Mouse (Mus musculus): ENCODE results near the gene Arl6ip5. TPM values are rescaled to one million over a fixed set of nuclear protein-coding genes. Genes with fewer than 3 reads are reported as not detected.

Arl6ip5 gene
- polyA plus RNA-seq, 2 experiments, result 17.1 to 25.6 TPM

- Histone ChIP-seq H3K27ac (no peak overlapping the region; the same call in 1 of the 2 replicates), H3K4me2 (ENCODE audit: low read depth) (peak overlapping the region; percentile 44), H3K9ac (replicated peaks) (no peak overlapping the region), H3K4me3 (ENCODE audit: insufficient read depth in 1 of 2, low read depth in 2 of 2, low read length in 2 of 2) (no peak overlapping the region), H3K9me3 (ENCODE audit: control insufficient read depth, low read length) (no peaks in the 10 kb centered on the region), H3K4me1 (replicated peaks; ENCODE audit: control insufficient read depth in 2 of 2, insufficient read depth in 2 of 2, low read length in 1 of 2) (peaks cover 10 to 29% of the 10 kb centered on the region in 2 experiments), H3K36me3 (replicated peaks; ENCODE audit: control insufficient read depth, insufficient read depth, low read depth) (no peaks in the 10 kb centered on the region; the same call in 1 of the 2 replicates), H3K27me3 (ENCODE audit: control insufficient read depth, insufficient read depth, low read length) (no peaks in the 10 kb centered on the region)
- DNase-seq (ENCODE audit: low read depth in 3 of 3, low spot score in 3 of 3) (no peak), ATAC-seq (ENCODE audit: insufficient read depth) (peak; percentile 61; the same call in 1 of the 2 replicates)
- TF ChIP-seq EP300 (IDR thresholded peaks at IDR 0.05; ENCODE audit: low read depth), result no peak
- TF ChIP-seq CTCF (IDR thresholded peaks at IDR 0.05; ENCODE audit: low read depth), result no peak
- WGBS (ENCODE audit: insufficient replicate concordance), result 9% methylated on average over 5 of the region's 5 CpGs
Observed at GRCm38 (mm10) chr6:97222931-97223467, 12.5 kb downstream of the Arl6ip5 start.

- H3K4me1 ChIP-seq (replicated peaks; ENCODE audit: control insufficient read depth in 2 of 2, insufficient read depth in 2 of 2, low read length in 1 of 2), result peaks cover 10 to 29% of the 10 kb centered on the region in 2 experiments
- DNase-seq (ENCODE audit: low read depth in 3 of 3, low spot score in 3 of 3) (no peak), ATAC-seq (ENCODE audit: insufficient read depth) (no peak)
- H3K9ac ChIP-seq (replicated peaks), result no peak overlapping the region
- WGBS (ENCODE audit: insufficient replicate concordance), result 52% methylated on average over 4 of the region's 4 CpGs
- H3K4me3 ChIP-seq (ENCODE audit: insufficient read depth in 1 of 2, low read depth in 2 of 2, low read length in 2 of 2), result no peak overlapping the region
- H3K4me2 ChIP-seq (ENCODE audit: low read depth), result no peak overlapping the region
- H3K27ac ChIP-seq, result no peak overlapping the region
- no peaks in the 10 kb centered on the region for H3K27me3 ChIP-seq (ENCODE audit: control insufficient read depth, insufficient read depth, low read length)
- no peaks in the 10 kb centered on the region for H3K9me3 ChIP-seq (ENCODE audit: control insufficient read depth, low read length)
- no peak for TF ChIP-seq CTCF (IDR thresholded peaks at IDR 0.05; ENCODE audit: low read depth)
- no peak for TF ChIP-seq EP300 (IDR thresholded peaks at IDR 0.05; ENCODE audit: low read depth)
- H3K36me3 ChIP-seq (replicated peaks; ENCODE audit: control insufficient read depth, insufficient read depth, low read depth), result no peaks in the 10 kb centered on the region; the same call in 1 of the 2 replicates
Observed at GRCm38 (mm10) chr6:97223566-97223965, 13.1 kb downstream of the Arl6ip5 start.

- Histone ChIP-seq H3K27me3 (ENCODE audit: control insufficient read depth, insufficient read depth, low read length) (no peaks in the 10 kb centered on the region), H3K9ac (replicated peaks) (no peak overlapping the region), H3K4me2 (ENCODE audit: low read depth) (no peak overlapping the region), H3K4me3 (ENCODE audit: insufficient read depth in 1 of 2, low read depth in 2 of 2, low read length in 2 of 2) (no peak overlapping the region), H3K4me1 (replicated peaks; ENCODE audit: control insufficient read depth in 2 of 2, insufficient read depth in 2 of 2, low read length in 1 of 2) (peaks cover 10 to 27% of the 10 kb centered on the region in 2 experiments), H3K9me3 (ENCODE audit: control insufficient read depth, low read length) (no peaks in the 10 kb centered on the region), H3K27ac (no peak overlapping the region), H3K36me3 (replicated peaks; ENCODE audit: control insufficient read depth, insufficient read depth, low read depth) (no peaks in the 10 kb centered on the region; the same call in 1 of the 2 replicates)
- ATAC-seq (ENCODE audit: insufficient read depth) (no peak), DNase-seq (ENCODE audit: low read depth in 3 of 3, low spot score in 3 of 3) (no peak)
- TF ChIP-seq EP300 (IDR thresholded peaks at IDR 0.05; ENCODE audit: low read depth), result no peak
- TF ChIP-seq CTCF (IDR thresholded peaks at IDR 0.05; ENCODE audit: low read depth), result no peak
- 79% methylated on average over 8 of the region's 8 CpGs for WGBS (ENCODE audit: insufficient replicate concordance)
Observed at GRCm38 (mm10) chr6:97224505-97224904, 14.0 kb downstream of the Arl6ip5 start.

GRCm38 (mm10) chr6:97226083-97226491 lies 15.6 kb downstream of the Arl6ip5 start:
- TF ChIP-seq CTCF (IDR thresholded peaks at IDR 0.05; ENCODE audit: low read depth) (no peak), EP300 (IDR thresholded peaks at IDR 0.05; ENCODE audit: low read depth) (no peak)
- ATAC-seq (ENCODE audit: insufficient read depth) (no peak), DNase-seq (ENCODE audit: low read depth in 3 of 3, low spot score in 3 of 3) (no peak)
- Histone ChIP-seq H3K27me3 (ENCODE audit: control insufficient read depth, insufficient read depth, low read length) (no peaks in the 10 kb centered on the region), H3K27ac (no peak overlapping the region), H3K9me3 (ENCODE audit: control insufficient read depth, low read length) (no peaks in the 10 kb centered on the region), H3K36me3 (replicated peaks; ENCODE audit: control insufficient read depth, insufficient read depth, low read depth) (peaks cover 6% of the 10 kb centered on the region), H3K4me2 (ENCODE audit: low read depth) (no peak overlapping the region), H3K4me3 (ENCODE audit: insufficient read depth in 1 of 2, low read depth in 2 of 2, low read length in 2 of 2) (no peak overlapping the region), H3K9ac (replicated peaks) (no peak overlapping the region), H3K4me1 (replicated peaks; ENCODE audit: control insufficient read depth in 2 of 2, insufficient read depth in 2 of 2, low read length in 1 of 2) (peaks cover 10 to 23% of the 10 kb centered on the region in 2 experiments)
- 33% methylated on average over 1 of the region's 1 CpGs for WGBS (ENCODE audit: insufficient replicate concordance)

- TF ChIP-seq CTCF (IDR thresholded peaks at IDR 0.05; ENCODE audit: low read depth), result no peak
- no peak for TF ChIP-seq EP300 (IDR thresholded peaks at IDR 0.05; ENCODE audit: low read depth)
- WGBS (ENCODE audit: insufficient replicate concordance), result 82% methylated on average over 9 of the region's 9 CpGs
- ATAC-seq (ENCODE audit: insufficient read depth) (no peak), DNase-seq (ENCODE audit: low read depth in 3 of 3, low spot score in 3 of 3) (no peak)
- Histone ChIP-seq H3K4me1 (replicated peaks; ENCODE audit: control insufficient read depth in 2 of 2, insufficient read depth in 2 of 2, low read length in 1 of 2) (peaks cover 9 to 13% of the 10 kb centered on the region in 2 experiments), H3K27me3 (ENCODE audit: control insufficient read depth, insufficient read depth, low read length) (no peaks in the 10 kb centered on the region), H3K9me3 (ENCODE audit: control insufficient read depth, low read length) (no peaks in the 10 kb centered on the region), H3K4me2 (ENCODE audit: low read depth) (no peak overlapping the region), H3K9ac (replicated peaks) (no peak overlapping the region), H3K4me3 (ENCODE audit: insufficient read depth in 1 of 2, low read depth in 2 of 2, low read length in 2 of 2) (no peak overlapping the region), H3K27ac (no peak overlapping the region), H3K36me3 (replicated peaks; ENCODE audit: control insufficient read depth, insufficient read depth, low read depth) (peaks cover 6% of the 10 kb centered on the region)
Observed at GRCm38 (mm10) chr6:97227067-97227847, 16.8 kb downstream of the Arl6ip5 start.
